Mouse (Mus musculus) gastrocnemius, postnatal 14 days (tissue): Measurements from ENCODE around the gene Dand5. TPM values are rescaled to one million over a fixed set of nuclear protein-coding genes. Genes with fewer than 3 reads are reported as not detected.
"Not testable (repeated sequence)": the region's sequence is repeated elsewhere in the genome, so short reads cannot be mapped to it uniquely, and the experiment has no call there.

Experiments
- DNase-seq: peaks from one replicate; pipeline ENCODE4 v3.0.0; 2021; ENCODE audit warnings: mixed read lengths
- intact Hi-C: fragments of 180-260 bp; cut with DNase I; formaldehyde crosslinking; loops from one replicate; pipeline ENCODE4 v1.15.1; 2025; ENCODE audit warnings: low total_unique reads
- total RNA-seq, 2 experiments: library from RNA; stranded (reverse); gene quantifications; 2 replicates each; pipeline ENCODE4 v1.2.3; 2021

Gene Dand5
- total RNA-seq, 2 experiments from 2014 or later = 6.0 to 7.2 TPM

GRCm38 (mm10) chr8:84837149-84837911, 14.7 kb upstream of the Dand5 start:
- intact Hi-C loops = no loop called here
- no peak for DNase-seq

GRCm38 (mm10) chr8:84834866-84835855, 12.5 kb upstream of the Dand5 start:
- peak; percentile 51 for DNase-seq
- intact Hi-C loops = no loop called here

GRCm38 (mm10) chr8:84834002-84834865, 11.6 kb upstream of the Dand5 start:
- no peak for DNase-seq
- intact Hi-C loops = no loop called here

GRCm38 (mm10) chr8:84832759-84833742, 10.4 kb upstream of the Dand5 start:
- no peak for DNase-seq
- intact Hi-C loops = no loop called here

- intact Hi-C loops = no loop called here
- DNase-seq = peak; percentile 79
Observed at GRCm38 (mm10) chr8:84832034-84832717, 9.6 kb upstream of the Dand5 start.

- DNase-seq = no peak
- intact Hi-C loops = no loop called here
Observed at GRCm38 (mm10) chr8:84831490-84831889, 8.9 kb upstream of the Dand5 start, which contains the start of gene Gadd45gip1. TSS of gene Gadd45gip1 (plus strand) at chr8:84831522.

- intact Hi-C loops, DNase-seq: not testable (repeated sequence)
Observed at GRCm38 (mm10) chr8:84826518-84826917, 3.9 kb upstream of the Dand5 start.

GRCm38 (mm10) chr8:84825636-84826035, 3.0 kb upstream of the Dand5 start:
- no peak for DNase-seq
- intact Hi-C loops = no loop called here

GRCm38 (mm10) chr8:84823653-84824052, 1.0 kb upstream of the Dand5 start:
- peak; percentile 58 for DNase-seq
- intact Hi-C loops = no loop called here

- intact Hi-C loops = loop anchor here (5.0 kb wide), 1 partner anchor 224 kb away; no protein-coding TSS in a partner anchor
- no peak for DNase-seq
Observed at GRCm38 (mm10) chr8:84816117-84816516, 6.5 kb downstream of the Dand5 start.

GRCm38 (mm10) chr8:84815547-84815946, 7.1 kb downstream of the Dand5 start:
- intact Hi-C loops = loop anchor here (5.0 kb wide), 1 partner anchor 223 kb away; no protein-coding TSS in a partner anchor
- DNase-seq = peak; percentile 97

GRCm38 (mm10) chr8:84814555-84815441, 7.8 kb downstream of the Dand5 start:
- intact Hi-C loops = loop anchor here (5.0 kb wide), 2 partner anchors 77 to 222 kb away; no protein-coding TSS in a partner anchor
- DNase-seq = peak; percentile 66

GRCm38 (mm10) chr8:84814240-84814554, 8.4 kb downstream of the Dand5 start:
- intact Hi-C loops = loop anchor here (5.0 kb wide), 1 partner anchor 77 kb away; no protein-coding TSS in a partner anchor
- DNase-seq = no peak

- intact Hi-C loops = loop anchor here (2.0 to 5.0 kb wide), 2 partner anchors 77 to 105 kb away; no protein-coding TSS in a partner anchor
- no peak for DNase-seq
Observed at GRCm38 (mm10) chr8:84813830-84814229, 8.8 kb downstream of the Dand5 start.

GRCm38 (mm10) chr8:84813059-84813458, 9.6 kb downstream of the Dand5 start:
- DNase-seq = peak; percentile 80
- intact Hi-C loops = loop anchor here (2.0 to 5.0 kb wide), 2 partner anchors 76 to 104 kb away; no protein-coding TSS in a partner anchor

GRCm38 (mm10) chr8:84811303-84811702, 11.3 kb downstream of the Dand5 start:
- intact Hi-C loops = loop anchor here (5.0 kb wide), 1 partner anchor 74 kb away; no protein-coding TSS in a partner anchor

More at GRCm38 (mm10) chr8:84811303-84811702, 11.3 kb downstream of the Dand5 start:
- DNase-seq = no peak
